Mouse (Mus musculus): Measurements from ENCODE around the gene Cpne8.

DNA sequence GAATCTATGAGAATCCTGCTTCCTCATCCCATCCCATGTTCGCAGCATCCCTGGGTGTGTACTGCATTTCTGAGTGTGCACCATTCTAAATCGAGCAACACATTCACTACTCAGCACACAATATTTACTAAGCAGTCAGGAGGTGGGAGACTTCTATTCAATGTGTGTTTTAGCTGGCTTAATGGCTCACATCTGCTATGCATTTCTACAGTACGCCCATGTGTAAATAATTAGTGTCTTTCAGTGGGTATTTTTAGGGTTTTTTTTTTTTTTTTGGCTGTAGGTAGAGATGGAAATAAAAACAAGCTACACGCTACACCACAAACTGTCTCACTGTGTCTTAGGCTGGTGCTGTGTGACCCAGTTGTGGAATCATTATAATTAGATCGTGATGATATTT, 75.6 kb downstream of the Cpne8 start:
- TF ChIP-seq CTCF (conservative IDR thresholded peaks at IDR 0.05; ENCODE audit: insufficient read depth, insufficient read length, low read depth, low read length) (no peak), POLR2A (IDR thresholded peaks at IDR 0.05; ENCODE audit: low read depth, low read length) (no peak)
